Mouse (Mus musculus): ENCODE data around the gene Slc11a2. TPM values are rescaled to one million over a fixed set of nuclear protein-coding genes. Genes with fewer than 3 reads are reported as not detected.

Slc11a2 gene
- total RNA-seq, 1 experiment: 59.8 TPM

DNA sequence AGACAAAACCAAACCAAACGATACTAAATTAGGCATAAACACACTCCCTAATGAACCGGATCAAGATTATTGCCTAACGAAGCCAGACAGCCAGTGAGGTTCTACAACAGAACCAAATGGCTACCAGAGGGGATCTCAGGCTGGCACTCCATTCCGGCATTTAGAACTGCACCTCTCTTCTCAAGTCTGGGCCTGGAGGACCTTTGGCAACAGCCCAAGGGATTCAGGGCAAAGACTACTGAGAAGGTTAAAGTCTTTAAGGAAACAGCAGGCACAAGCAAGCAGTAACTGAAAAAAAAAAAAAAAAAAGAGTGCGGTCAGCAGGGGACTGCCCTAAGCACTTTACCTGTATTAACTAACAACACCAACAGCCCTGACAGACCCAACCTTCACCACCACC lies 37.2 kb upstream of the Slc11a2 start:
- H3K36me3 ChIP-seq (ENCODE audit: control insufficient read depth, insufficient read depth, low read length, poor library complexity, severe bottlenecking): no peaks in the 10 kb centered on the region
- no peaks in the 10 kb centered on the region for H3K9me3 ChIP-seq (ENCODE audit: control insufficient read depth, insufficient read depth, low read depth, low read length)
- H3K9ac ChIP-seq (ENCODE audit: insufficient read depth, low read depth, low read length, poor library complexity, severe bottlenecking): no peak overlapping the region
- H3K4me1 ChIP-seq (ENCODE audit: control insufficient read depth in 2 of 2, insufficient read depth in 2 of 2, low read length in 2 of 2, poor library complexity in 1 of 2): peaks cover 0 to 5% of the 10 kb centered on the region in 2 experiments; a peak in 2 of 4 replicates
- no peak overlapping the region for H3K27ac ChIP-seq (ENCODE audit: insufficient read depth, low read depth, low read length, poor library complexity, severe bottlenecking)
- no peak overlapping the region for H3K4me3 ChIP-seq (ENCODE audit: insufficient read depth in 1 of 2, low read depth in 1 of 2, low read length in 2 of 2, poor library complexity in 1 of 2, severe bottlenecking in 1 of 2)
- in situ Hi-C loops (cut with MboI; ENCODE audit: low sequenced_read_pairs in 2 of 2, unreplicated experiment in 2 of 2): no loop called here
- DNase-seq (ENCODE audit: low read depth, low spot score): no peak
- TF ChIP-seq ZNF384 (IDR thresholded peaks at IDR 0.05; ENCODE audit: low read depth, low read length) (no peak), MAFK (IDR thresholded peaks at IDR 0.05; ENCODE audit: insufficient read depth, low read depth, low read length) (no peak), CHD2 (IDR thresholded peaks at IDR 0.05; ENCODE audit: low read depth, low read length) (no peak)

GRCm38 (mm10) chr15:100461646-100462045 lies 36.8 kb upstream of the Slc11a2 start:
- TF ChIP-seq HCFC1 (IDR thresholded peaks at IDR 0.05; ENCODE audit: borderline replicate concordance, insufficient read depth, low read length): no peak
- no peak for TF ChIP-seq ZNF384 (IDR thresholded peaks at IDR 0.05; ENCODE audit: low read depth, low read length)
- TF ChIP-seq ZC3H11A (IDR thresholded peaks at IDR 0.05; ENCODE audit: borderline replicate concordance, low read depth, low read length): no peak
- no peak for TF ChIP-seq MAFK (IDR thresholded peaks at IDR 0.05; ENCODE audit: insufficient read depth, low read depth, low read length)
- TF ChIP-seq CHD2 (IDR thresholded peaks at IDR 0.05; ENCODE audit: low read depth, low read length): no peak
- DNase-seq (ENCODE audit: low read depth, low spot score): no peak
- H3K27ac ChIP-seq (ENCODE audit: insufficient read depth, low read depth, low read length, poor library complexity, severe bottlenecking): no peak overlapping the region
- H3K36me3 ChIP-seq (ENCODE audit: control insufficient read depth, insufficient read depth, low read length, poor library complexity, severe bottlenecking): no peaks in the 10 kb centered on the region
- in situ Hi-C loops (cut with MboI; ENCODE audit: low sequenced_read_pairs in 2 of 2, unreplicated experiment in 2 of 2): no loop called here
- H3K4me1 ChIP-seq (ENCODE audit: control insufficient read depth in 2 of 2, insufficient read depth in 2 of 2, low read length in 2 of 2, poor library complexity in 1 of 2): peaks cover 0 to 5% of the 10 kb centered on the region in 2 experiments; a peak in 2 of 4 replicates
- no peaks in the 10 kb centered on the region for H3K9me3 ChIP-seq (ENCODE audit: control insufficient read depth, insufficient read depth, low read depth, low read length)
- H3K9ac ChIP-seq (ENCODE audit: insufficient read depth, low read depth, low read length, poor library complexity, severe bottlenecking): no peak overlapping the region
- no peak overlapping the region for H3K4me3 ChIP-seq (ENCODE audit: insufficient read depth in 1 of 2, low read depth in 1 of 2, low read length in 2 of 2, poor library complexity in 1 of 2, severe bottlenecking in 1 of 2)

DNA sequence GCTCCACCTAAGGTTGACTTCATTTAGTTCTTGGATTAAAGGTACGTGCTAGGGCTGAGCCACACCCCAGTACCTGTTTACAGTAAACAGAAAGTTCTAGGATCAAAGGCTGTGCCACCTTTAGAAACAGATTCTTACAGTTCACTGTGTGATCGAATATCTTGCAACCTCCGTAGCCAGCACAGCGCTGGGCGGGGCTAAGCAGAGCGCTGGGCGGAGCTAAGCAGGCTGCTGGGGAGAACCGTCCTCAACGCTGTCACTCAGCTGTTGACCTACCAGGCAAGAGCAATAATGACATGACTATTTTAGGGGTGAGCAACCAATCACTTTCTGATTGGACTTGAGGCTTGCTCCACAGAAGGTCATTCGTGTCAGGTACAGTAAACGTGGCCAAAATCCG lies 36.1 kb upstream of the Slc11a2 start:
- no peak overlapping the region for H3K27ac ChIP-seq (ENCODE audit: insufficient read depth, low read depth, low read length, poor library complexity, severe bottlenecking)
- H3K4me1 ChIP-seq (ENCODE audit: control insufficient read depth in 2 of 2, insufficient read depth in 2 of 2, low read length in 2 of 2, poor library complexity in 1 of 2): peaks cover 0 to 5% of the 10 kb centered on the region in 2 experiments; a peak in 2 of 4 replicates
- in situ Hi-C loops (cut with MboI; ENCODE audit: low sequenced_read_pairs in 2 of 2, unreplicated experiment in 2 of 2): no loop called here
- H3K9me3 ChIP-seq (ENCODE audit: control insufficient read depth, insufficient read depth, low read depth, low read length): no peaks in the 10 kb centered on the region
- no peak for DNase-seq (ENCODE audit: low read depth, low spot score)
- TF ChIP-seq ZNF384 (IDR thresholded peaks at IDR 0.05; ENCODE audit: low read depth, low read length) (no peak), MAFK (IDR thresholded peaks at IDR 0.05; ENCODE audit: insufficient read depth, low read depth, low read length) (no peak), HCFC1 (IDR thresholded peaks at IDR 0.05; ENCODE audit: borderline replicate concordance, insufficient read depth, low read length) (no peak), CHD2 (IDR thresholded peaks at IDR 0.05; ENCODE audit: low read depth, low read length) (no peak), ZC3H11A (IDR thresholded peaks at IDR 0.05; ENCODE audit: borderline replicate concordance, low read depth, low read length) (no peak)
- no peak overlapping the region for H3K9ac ChIP-seq (ENCODE audit: insufficient read depth, low read depth, low read length, poor library complexity, severe bottlenecking)
- no peaks in the 10 kb centered on the region for H3K36me3 ChIP-seq (ENCODE audit: control insufficient read depth, insufficient read depth, low read length, poor library complexity, severe bottlenecking)
- peak overlapping the region in 1 of 2 experiments; percentile 25; a peak in 2 of 4 replicates for H3K4me3 ChIP-seq (ENCODE audit: insufficient read depth in 1 of 2, low read depth in 1 of 2, low read length in 2 of 2, poor library complexity in 1 of 2, severe bottlenecking in 1 of 2)

DNA sequence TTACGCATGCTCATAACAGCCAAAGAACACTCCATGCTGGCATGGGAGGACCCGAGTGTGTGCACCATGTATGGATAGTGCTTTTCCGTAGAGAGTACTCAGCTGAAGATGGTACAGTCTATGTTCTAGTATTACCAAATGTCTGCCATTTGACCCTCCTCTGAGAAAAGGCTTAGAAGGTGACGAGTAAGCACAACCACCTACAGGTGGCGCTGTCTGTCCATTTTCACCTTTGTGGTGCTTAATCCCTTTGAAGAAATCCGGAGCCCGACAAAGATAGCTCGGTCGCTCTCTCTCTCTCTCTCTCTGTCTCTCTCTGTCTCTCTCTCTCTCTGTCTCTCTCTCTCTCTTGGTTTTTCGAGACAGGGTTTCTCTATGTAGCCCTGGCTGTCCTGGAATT lies 33.2 kb upstream of the Slc11a2 start:
- Histone ChIP-seq H3K9ac (ENCODE audit: insufficient read depth, low read depth, low read length, poor library complexity, severe bottlenecking) (no peak overlapping the region), H3K27ac (ENCODE audit: insufficient read depth, low read depth, low read length, poor library complexity, severe bottlenecking) (no peak overlapping the region), H3K9me3 (ENCODE audit: control insufficient read depth, insufficient read depth, low read depth, low read length) (no peaks in the 10 kb centered on the region), H3K36me3 (ENCODE audit: control insufficient read depth, insufficient read depth, low read length, poor library complexity, severe bottlenecking) (no peaks in the 10 kb centered on the region), H3K4me1 (ENCODE audit: control insufficient read depth in 2 of 2, insufficient read depth in 2 of 2, low read length in 2 of 2, poor library complexity in 1 of 2) (peaks cover 0 to 5% of the 10 kb centered on the region in 2 experiments; a peak in 2 of 4 replicates), H3K4me3 (ENCODE audit: insufficient read depth in 1 of 2, low read depth in 1 of 2, low read length in 2 of 2, poor library complexity in 1 of 2, severe bottlenecking in 1 of 2) (no peak overlapping the region)
- peak; percentile 94 for DNase-seq (ENCODE audit: low read depth, low spot score)
- TF ChIP-seq MAFK (IDR thresholded peaks at IDR 0.05; ENCODE audit: insufficient read depth, low read depth, low read length) (no peak), HCFC1 (IDR thresholded peaks at IDR 0.05; ENCODE audit: borderline replicate concordance, insufficient read depth, low read length) (no peak), CHD2 (IDR thresholded peaks at IDR 0.05; ENCODE audit: low read depth, low read length) (no peak), ZNF384 (IDR thresholded peaks at IDR 0.05; ENCODE audit: low read depth, low read length) (no peak), ZC3H11A (IDR thresholded peaks at IDR 0.05; ENCODE audit: borderline replicate concordance, low read depth, low read length) (no peak)
- in situ Hi-C loops (cut with MboI; ENCODE audit: low sequenced_read_pairs in 2 of 2, unreplicated experiment in 2 of 2): no loop called here

- DNase-seq (ENCODE audit: low read depth, low spot score): peak; percentile 90
- Histone ChIP-seq H3K27ac (ENCODE audit: insufficient read depth, low read depth, low read length, poor library complexity, severe bottlenecking) (no peak overlapping the region), H3K4me1 (ENCODE audit: control insufficient read depth in 2 of 2, insufficient read depth in 2 of 2, low read length in 2 of 2, poor library complexity in 1 of 2) (peaks cover 0 to 5% of the 10 kb centered on the region in 2 experiments; a peak in 3 of 4 replicates), H3K9me3 (ENCODE audit: control insufficient read depth, insufficient read depth, low read depth, low read length) (no peaks in the 10 kb centered on the region), H3K36me3 (ENCODE audit: control insufficient read depth, insufficient read depth, low read length, poor library complexity, severe bottlenecking) (no peaks in the 10 kb centered on the region), H3K4me3 (ENCODE audit: insufficient read depth in 1 of 2, low read depth in 1 of 2, low read length in 2 of 2, poor library complexity in 1 of 2, severe bottlenecking in 1 of 2) (no peak overlapping the region), H3K9ac (ENCODE audit: insufficient read depth, low read depth, low read length, poor library complexity, severe bottlenecking) (no peak overlapping the region)
- in situ Hi-C loops (cut with MboI; ENCODE audit: low sequenced_read_pairs in 2 of 2, unreplicated experiment in 2 of 2): no loop called here
- TF ChIP-seq CHD2 (IDR thresholded peaks at IDR 0.05; ENCODE audit: low read depth, low read length) (no peak), ZC3H11A (IDR thresholded peaks at IDR 0.05; ENCODE audit: borderline replicate concordance, low read depth, low read length) (peak; percentile 73; the same call in 1 of the 2 replicates), HCFC1 (IDR thresholded peaks at IDR 0.05; ENCODE audit: borderline replicate concordance, insufficient read depth, low read length) (peak; percentile 55; the same call in 1 of the 2 replicates), MAFK (IDR thresholded peaks at IDR 0.05; ENCODE audit: insufficient read depth, low read depth, low read length) (no peak)
Observed at GRCm38 (mm10) chr15:100457340-100457739, 32.5 kb upstream of the Slc11a2 start.
